Mouse (Mus musculus): ENCODE results near the gene Col6a1. TPM values are rescaled to one million over a fixed set of nuclear protein-coding genes. Genes with fewer than 3 reads are reported as not detected.
"Not testable (repeated sequence)": the region's sequence is repeated elsewhere in the genome, so short reads cannot be mapped to it uniquely, and the experiment has no call there.

The Col6a1 gene
- 82.2 and 105 TPM in 2 replicates for polyA plus RNA-seq (2016; fragmentation: Nextera tagmentation; extraction: Ambion mirVana)

DNA sequence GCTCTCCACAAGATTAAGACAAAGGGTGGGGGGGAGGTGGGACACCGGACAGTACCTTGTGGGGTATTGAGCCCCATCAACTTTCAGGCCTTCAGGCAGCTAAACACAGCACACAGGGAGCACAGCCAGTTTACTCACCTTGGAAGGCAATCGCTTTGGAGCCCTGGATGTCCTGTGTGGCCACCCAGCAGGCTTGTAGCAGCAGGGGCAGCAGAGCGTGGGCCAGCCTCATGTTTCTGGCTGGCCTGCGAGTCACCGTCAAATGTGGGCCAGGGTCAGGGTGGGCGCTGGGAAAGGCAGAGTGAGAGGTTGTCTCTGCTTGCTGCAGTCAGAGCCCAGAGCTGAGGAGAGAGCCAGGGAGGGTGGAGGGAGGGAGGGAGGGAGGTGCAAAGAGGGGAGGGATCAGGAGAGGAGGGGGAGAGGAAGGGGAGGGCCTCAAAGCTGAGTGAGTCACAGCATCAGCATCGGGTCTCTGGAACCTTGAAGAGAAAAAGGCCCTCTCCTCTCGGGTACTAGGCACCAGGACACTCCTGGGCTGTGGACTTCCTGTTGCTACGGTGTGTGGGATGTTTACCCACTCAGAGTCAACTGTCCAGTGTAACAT lies at the start of gene Col6a1:
Gene Col6a1 (minus strand): TSS at position 487 of the 604 bp plus-strand sequence.
- Histone ChIP-seq H3K4me2 (replicated peaks) (peak within 1 kb of the TSS; percentile 51), H3K4me1 (peaks cover 49% of the 10 kb centered on the region), H3K4me3 (peak within 1 kb of the TSS; percentile 37), H3K36me3 (peaks cover 23% of the 10 kb centered on the region), H3K27me3 (no peaks in the 10 kb centered on the region), H3K9me3 (no peaks in the 10 kb centered on the region), H3K9ac (peak within 1 kb of the TSS; percentile 50), H3K27ac (peak within 1 kb of the TSS; percentile 80)
- ATAC-seq (ENCODE audit: insufficient number of reproducible peaks, insufficient read depth, low FRiP score, low TSS enrichment) = peak; percentile 42
- 19% methylated on average over 9 of the region's 9 CpGs for WGBS

DNA sequence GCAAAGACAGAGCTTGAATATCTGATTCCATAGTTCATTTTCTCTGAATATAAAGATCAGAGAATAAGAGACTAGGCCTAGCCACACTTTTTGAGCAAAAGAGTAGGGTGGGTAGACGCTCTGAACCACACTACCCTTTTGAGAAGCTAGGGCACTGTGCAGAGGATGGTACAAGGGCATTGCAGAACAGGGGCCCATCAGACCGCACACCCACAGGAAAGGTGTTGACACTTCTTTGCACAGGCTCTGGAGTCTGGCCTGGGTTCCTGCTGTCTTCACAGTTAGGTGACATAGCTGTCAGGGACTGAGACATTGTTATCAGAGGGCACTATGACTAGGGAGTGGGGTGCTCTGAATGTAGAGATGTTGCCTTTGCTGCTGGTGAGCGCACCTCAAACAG lies 45.7 kb upstream of the Col6a1 start:
- Histone ChIP-seq H3K27ac (no peak overlapping the region), H3K4me3 (no peak overlapping the region), H3K4me1 (no peaks in the 10 kb centered on the region), H3K36me3 (no peaks in the 10 kb centered on the region), H3K4me2 (replicated peaks) (no peak overlapping the region), H3K9ac (no peak overlapping the region), H3K27me3 (no peaks in the 10 kb centered on the region), H3K9me3 (no peaks in the 10 kb centered on the region)
- WGBS = 85% methylated on average over 3 of the region's 3 CpGs
- no peak for ATAC-seq (ENCODE audit: insufficient number of reproducible peaks, insufficient read depth, low FRiP score, low TSS enrichment)

DNA sequence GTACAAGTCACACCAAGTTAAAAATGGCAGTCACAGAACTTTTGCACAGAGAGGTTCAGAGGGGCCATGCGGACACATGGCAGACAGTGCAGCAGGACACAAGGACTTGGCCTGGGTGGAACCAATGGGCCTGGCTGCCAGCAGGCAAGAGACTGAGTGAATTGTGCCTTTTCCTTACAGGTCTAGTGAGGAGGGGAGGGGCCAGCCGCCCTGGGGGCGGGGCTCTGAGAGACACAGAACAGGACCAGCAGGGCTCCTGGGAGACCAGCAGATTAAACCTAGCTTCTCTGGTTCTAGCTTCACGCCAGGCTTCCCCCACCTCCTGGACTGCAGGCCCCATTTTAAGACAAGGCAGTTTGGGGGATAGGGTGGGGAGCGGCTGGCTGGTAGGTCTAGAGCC lies 45.1 kb upstream of the Col6a1 start:
- H3K9ac ChIP-seq = no peak overlapping the region
- no peak overlapping the region for H3K27ac ChIP-seq
- no peak overlapping the region for H3K4me3 ChIP-seq
- H3K27me3 ChIP-seq = no peaks in the 10 kb centered on the region
- no peaks in the 10 kb centered on the region for H3K4me1 ChIP-seq
- no peaks in the 10 kb centered on the region for H3K9me3 ChIP-seq
- H3K4me2 ChIP-seq (replicated peaks) = no peak overlapping the region
- ATAC-seq (ENCODE audit: insufficient number of reproducible peaks, insufficient read depth, low FRiP score, low TSS enrichment) = no peak
- WGBS = 53% methylated on average over 5 of the region's 5 CpGs
- H3K36me3 ChIP-seq = no peaks in the 10 kb centered on the region

DNA sequence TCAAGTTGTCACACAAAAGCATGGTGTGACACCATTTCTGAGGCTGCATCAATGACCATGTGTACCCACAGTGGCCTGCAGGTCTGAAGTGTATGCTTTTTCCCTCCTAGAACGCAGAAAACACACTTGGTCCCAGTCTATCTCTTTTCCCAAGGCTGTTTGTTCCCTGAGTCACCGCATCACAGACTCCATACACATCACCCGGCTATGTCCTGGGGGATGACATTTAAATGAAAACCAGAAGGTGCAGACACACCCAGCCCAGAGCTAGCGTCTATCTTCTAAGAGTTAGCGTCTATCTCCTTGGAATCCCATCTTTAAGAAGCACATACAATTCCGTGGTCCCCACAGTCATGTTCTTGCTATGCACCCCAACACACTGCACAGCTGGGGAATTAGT lies 43.6 kb upstream of the Col6a1 start:
- ATAC-seq (ENCODE audit: insufficient number of reproducible peaks, insufficient read depth, low FRiP score, low TSS enrichment) = no peak
- Histone ChIP-seq H3K4me1 (no peaks in the 10 kb centered on the region), H3K27ac (no peak overlapping the region), H3K4me3 (no peak overlapping the region), H3K9me3 (no peaks in the 10 kb centered on the region), H3K4me2 (replicated peaks) (no peak overlapping the region), H3K27me3 (no peaks in the 10 kb centered on the region), H3K9ac (no peak overlapping the region), H3K36me3 (0 out of 2 replicates have a peak, but pooled peaks cover 3% of the 10 kb centered on the region)
- 68% methylated on average over 6 of the region's 6 CpGs for WGBS

DNA sequence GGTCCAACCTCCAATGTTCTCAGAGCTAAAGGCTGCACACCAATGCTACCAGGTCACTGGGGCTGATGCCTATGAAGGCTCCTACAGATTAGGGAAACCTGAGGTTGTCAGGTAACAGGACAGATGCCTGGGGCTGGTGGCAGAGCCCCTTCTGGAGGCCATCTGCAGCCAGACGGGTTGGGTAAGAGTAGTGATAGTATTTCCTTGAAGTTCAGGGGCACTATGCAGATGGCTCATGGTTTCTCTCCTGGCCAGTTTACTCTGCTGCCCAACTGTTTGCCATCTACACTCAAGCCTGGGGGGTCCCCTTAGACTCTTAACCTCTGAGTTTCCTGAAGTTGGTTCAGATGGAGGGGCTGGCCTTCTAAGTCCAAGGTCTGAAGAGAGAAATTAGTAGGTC lies 40.2 kb upstream of the Col6a1 start:
- no peak for ATAC-seq (ENCODE audit: insufficient number of reproducible peaks, insufficient read depth, low FRiP score, low TSS enrichment)
- Histone ChIP-seq H3K9me3 (no peaks in the 10 kb centered on the region), H3K4me3 (no peak overlapping the region), H3K27me3 (no peaks in the 10 kb centered on the region), H3K4me2 (replicated peaks) (no peak overlapping the region), H3K4me1 (no peaks in the 10 kb centered on the region), H3K9ac (no peak overlapping the region), H3K27ac (no peak overlapping the region), H3K36me3 (peaks cover 10% of the 10 kb centered on the region; the same call in 1 of the 2 replicates)
- WGBS = 91% methylated on average over 1 of the region's 1 CpGs

DNA sequence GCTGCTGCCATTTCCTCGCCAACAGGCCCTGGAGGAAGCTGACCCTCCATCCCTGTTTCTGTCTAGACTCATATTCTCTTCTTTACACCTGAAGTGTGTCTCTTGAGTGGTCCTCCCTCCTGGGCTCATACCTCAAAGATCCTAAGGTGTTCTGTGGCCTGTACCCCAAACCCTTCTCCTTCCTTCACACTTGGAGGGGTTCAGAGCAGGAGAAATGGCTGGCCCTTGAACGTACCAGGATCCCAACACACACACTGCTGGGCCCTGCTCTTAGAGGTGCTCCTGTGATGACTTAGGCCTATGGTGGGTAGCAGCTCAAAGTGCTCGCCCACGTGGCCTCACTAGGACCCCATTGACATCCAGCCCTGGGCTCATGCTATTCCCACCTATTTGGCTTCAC lies 39.0 kb upstream of the Col6a1 start:
- Histone ChIP-seq H3K4me3 (no peak overlapping the region), H3K4me1 (no peaks in the 10 kb centered on the region), H3K9me3 (no peaks in the 10 kb centered on the region), H3K9ac (no peak overlapping the region), H3K27me3 (no peaks in the 10 kb centered on the region), H3K36me3 (peaks cover 10% of the 10 kb centered on the region; the same call in 1 of the 2 replicates), H3K4me2 (replicated peaks) (no peak overlapping the region), H3K27ac (no peak overlapping the region)
- no peak for ATAC-seq (ENCODE audit: insufficient number of reproducible peaks, insufficient read depth, low FRiP score, low TSS enrichment)
- 91% methylated on average over 4 of the region's 4 CpGs for WGBS

DNA sequence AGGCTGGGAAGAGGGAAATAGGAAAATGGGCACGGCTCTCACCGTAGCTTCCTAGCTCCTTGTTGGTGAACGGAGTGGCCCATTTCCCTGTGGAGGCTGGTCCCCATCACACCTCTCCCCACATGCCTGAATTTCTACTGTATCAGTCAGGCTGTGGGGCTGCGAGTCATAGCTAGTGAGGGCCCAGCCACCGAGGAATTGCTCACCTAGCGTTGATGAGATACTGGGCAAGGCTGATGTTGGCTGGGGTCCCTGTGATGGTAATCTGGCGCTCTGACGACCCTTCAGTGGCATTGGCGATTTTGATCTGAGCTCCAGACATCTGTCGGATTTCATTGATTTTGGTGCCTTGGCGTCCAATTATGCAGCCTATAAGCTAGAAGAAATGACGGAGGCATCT lies 37.0 kb upstream of the Col6a1 start:
- Histone ChIP-seq H3K9ac (no peak overlapping the region), H3K27ac (no peak overlapping the region), H3K4me2 (replicated peaks) (no peak overlapping the region), H3K4me1 (no peaks in the 10 kb centered on the region), H3K9me3 (no peaks in the 10 kb centered on the region), H3K27me3 (no peaks in the 10 kb centered on the region), H3K36me3 (peaks cover 10% of the 10 kb centered on the region; the same call in 1 of the 2 replicates), H3K4me3 (no peak overlapping the region)
- WGBS = 95% methylated on average over 12 of the region's 12 CpGs
- no peak for ATAC-seq (ENCODE audit: insufficient number of reproducible peaks, insufficient read depth, low FRiP score, low TSS enrichment)

DNA sequence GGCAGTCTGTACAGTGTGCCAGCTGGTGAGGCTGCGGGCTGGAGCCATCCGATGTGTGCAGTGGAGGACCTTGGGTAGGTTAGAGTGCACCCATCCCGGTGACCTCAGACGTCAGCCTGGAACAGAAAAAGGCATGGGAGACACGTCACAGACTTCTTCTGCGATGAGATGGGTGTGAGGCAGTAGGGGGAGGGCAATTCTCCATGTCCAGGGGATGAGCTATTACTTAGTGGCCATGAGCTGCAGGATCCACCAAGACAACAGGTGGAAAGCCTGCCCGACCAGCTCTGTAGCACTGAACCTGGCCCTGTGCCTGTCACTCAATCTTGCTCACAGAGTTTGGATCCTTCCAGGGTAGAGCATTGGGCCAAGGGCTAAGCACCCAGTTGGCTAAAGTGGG lies 36.4 kb upstream of the Col6a1 start:
- H3K9ac ChIP-seq = no peak overlapping the region
- H3K27ac ChIP-seq = no peak overlapping the region
- peaks cover 10% of the 10 kb centered on the region; the same call in 1 of the 2 replicates for H3K36me3 ChIP-seq
- H3K4me1 ChIP-seq = no peaks in the 10 kb centered on the region
- H3K27me3 ChIP-seq = no peaks in the 10 kb centered on the region
- H3K4me2 ChIP-seq (replicated peaks) = no peak overlapping the region
- ATAC-seq (ENCODE audit: insufficient number of reproducible peaks, insufficient read depth, low FRiP score, low TSS enrichment) = no peak
- whole genome bisulfite sequencing = 85% methylated on average over 7 of the region's 7 CpGs
- no peaks in the 10 kb centered on the region for H3K9me3 ChIP-seq
- no peak overlapping the region for H3K4me3 ChIP-seq

DNA sequence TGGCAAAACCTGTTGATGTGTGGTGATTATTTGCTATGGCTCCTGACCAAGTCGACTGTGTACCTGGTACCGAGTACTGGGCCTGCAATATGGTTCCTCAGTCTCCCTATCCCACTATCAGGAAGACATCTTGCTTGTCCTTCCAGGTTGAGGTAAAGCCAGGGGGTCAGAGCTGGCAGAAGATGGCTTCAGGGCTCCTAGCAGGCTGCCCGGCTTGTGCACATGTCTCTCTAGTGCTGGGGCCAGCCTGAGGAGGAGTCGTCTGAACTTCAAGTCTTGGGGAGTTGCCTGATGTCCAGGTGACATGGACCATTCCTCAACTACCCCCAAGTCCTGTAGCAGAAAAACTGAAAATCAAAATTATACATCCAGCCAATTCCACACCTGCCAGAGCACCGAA lies 33.9 kb upstream of the Col6a1 start:
- no peaks in the 10 kb centered on the region for H3K4me1 ChIP-seq
- ATAC-seq (ENCODE audit: insufficient number of reproducible peaks, insufficient read depth, low FRiP score, low TSS enrichment) = no peak
- H3K4me3 ChIP-seq = no peak overlapping the region
- no peak overlapping the region for H3K4me2 ChIP-seq (replicated peaks)
- peaks cover 10% of the 10 kb centered on the region; the same call in 1 of the 2 replicates for H3K36me3 ChIP-seq
- no peak overlapping the region for H3K27ac ChIP-seq
- no peaks in the 10 kb centered on the region for H3K27me3 ChIP-seq
- no peak overlapping the region for H3K9ac ChIP-seq
- no peaks in the 10 kb centered on the region for H3K9me3 ChIP-seq
- 87% methylated on average over 5 of the region's 5 CpGs for WGBS

DNA sequence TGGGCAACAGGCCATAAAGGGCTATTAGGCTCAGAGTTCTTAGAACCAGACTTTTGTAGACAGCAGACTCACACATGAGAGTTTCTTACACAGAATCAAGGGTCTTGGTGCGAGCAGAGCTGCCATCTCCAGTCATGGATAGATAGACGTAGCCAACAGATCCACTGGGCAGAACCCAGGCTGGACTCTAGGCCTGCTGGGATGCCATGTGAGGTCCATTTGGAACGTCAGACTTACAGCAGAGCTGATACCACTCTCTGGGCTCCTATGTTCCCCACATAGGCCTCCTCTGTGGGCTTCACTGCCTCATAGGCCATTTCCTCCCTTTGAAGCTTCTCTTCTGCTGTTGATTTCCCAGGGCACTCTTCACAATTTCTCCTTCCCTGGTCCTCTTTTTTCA lies 27.7 kb upstream of the Col6a1 start:
- no peak for ATAC-seq (ENCODE audit: insufficient number of reproducible peaks, insufficient read depth, low FRiP score, low TSS enrichment)
- no peak overlapping the region for H3K4me2 ChIP-seq (replicated peaks)
- 79% methylated on average over 3 of the region's 3 CpGs for WGBS

DNA sequence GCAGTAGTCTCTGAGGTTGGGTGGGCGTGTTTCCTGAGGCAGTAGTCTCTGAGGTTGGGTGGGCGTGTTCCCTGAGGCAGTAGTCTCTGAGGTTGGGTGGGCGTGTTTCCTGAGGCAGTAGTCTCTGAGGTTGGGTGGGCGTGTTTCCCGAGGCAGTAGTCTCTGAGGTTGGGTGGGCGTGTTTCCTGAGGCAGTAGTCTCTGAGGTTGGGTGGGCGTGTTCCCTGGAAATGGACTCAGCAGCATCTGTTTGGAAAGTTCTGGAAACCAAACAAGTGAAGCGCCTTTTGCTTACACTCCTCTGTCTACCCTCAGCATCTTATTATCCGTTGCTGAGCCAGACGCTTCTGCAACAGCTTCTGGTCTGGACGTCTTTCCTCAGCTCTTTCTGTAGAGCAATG lies 18.3 kb upstream of the Col6a1 start:
- H3K27ac ChIP-seq; H3K27me3 ChIP-seq; H3K36me3 ChIP-seq; H3K4me3 ChIP-seq; ATAC-seq (ENCODE audit: insufficient number of reproducible peaks, insufficient read depth, low FRiP score, low TSS enrichment); H3K9me3 ChIP-seq; H3K4me1 ChIP-seq; H3K4me2 ChIP-seq (replicated peaks); H3K9ac ChIP-seq: not testable (repeated sequence)
- 54% methylated on average over 11 of the region's 11 CpGs for WGBS

More for the DNA sequence above, 27.7 kb upstream of the Col6a1 start:
- no peak overlapping the region for H3K9ac ChIP-seq
- no peaks in the 10 kb centered on the region for H3K27me3 ChIP-seq
- H3K27ac ChIP-seq = no peak overlapping the region
- H3K36me3 ChIP-seq = no peaks in the 10 kb centered on the region
- H3K4me3 ChIP-seq = no peak overlapping the region
- H3K9me3 ChIP-seq = 0 out of 2 replicates have a peak, but pooled peaks cover 3% of the 10 kb centered on the region
- no peaks in the 10 kb centered on the region for H3K4me1 ChIP-seq

DNA sequence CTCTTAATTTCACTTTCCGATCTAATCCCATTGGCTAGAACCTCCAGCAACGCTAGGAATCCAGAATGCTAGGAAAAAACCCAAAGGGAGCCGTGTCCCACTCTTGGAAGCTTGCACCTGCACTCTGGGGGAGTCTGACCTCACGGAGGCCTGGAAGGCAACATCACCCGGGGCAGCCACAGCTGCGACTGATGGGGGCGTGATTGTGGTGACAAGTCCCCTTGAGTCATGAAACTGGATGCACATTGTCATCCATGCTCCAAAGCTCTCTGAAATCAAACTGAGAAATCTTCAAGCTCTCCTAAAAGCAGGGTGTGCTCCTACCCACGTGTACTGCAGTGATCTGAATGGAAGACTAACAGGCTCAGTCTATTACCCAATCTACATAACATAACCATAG lies 10.8 kb upstream of the Col6a1 start:
- WGBS = 71% methylated on average over 8 of the region's 8 CpGs
- H3K27me3 ChIP-seq = no peaks in the 10 kb centered on the region
- peaks cover 23% of the 10 kb centered on the region for H3K4me1 ChIP-seq
- no peak overlapping the region for H3K9ac ChIP-seq
- H3K4me2 ChIP-seq (replicated peaks) = no peak overlapping the region
- H3K4me3 ChIP-seq = no peak overlapping the region
- no peaks in the 10 kb centered on the region for H3K36me3 ChIP-seq
- ATAC-seq (ENCODE audit: insufficient number of reproducible peaks, insufficient read depth, low FRiP score, low TSS enrichment) = no peak
- H3K27ac ChIP-seq = no peak overlapping the region
- H3K9me3 ChIP-seq = no peaks in the 10 kb centered on the region
